Mouse (Mus musculus): ENCODE data around the gene Npepps. TPM values are rescaled to one million over a fixed set of nuclear protein-coding genes. Genes with fewer than 3 reads are reported as not detected.

Npepps gene
- 14.6 TPM for polyA plus RNA-seq (2015; fragmentation: Illumina TruSeq; extraction: RNeasy Lipid Tissue Mini Kit (QIAGEN cat#74804); ENCODE audit: insufficient read depth, low read depth, low replicate concordance)

DNA sequence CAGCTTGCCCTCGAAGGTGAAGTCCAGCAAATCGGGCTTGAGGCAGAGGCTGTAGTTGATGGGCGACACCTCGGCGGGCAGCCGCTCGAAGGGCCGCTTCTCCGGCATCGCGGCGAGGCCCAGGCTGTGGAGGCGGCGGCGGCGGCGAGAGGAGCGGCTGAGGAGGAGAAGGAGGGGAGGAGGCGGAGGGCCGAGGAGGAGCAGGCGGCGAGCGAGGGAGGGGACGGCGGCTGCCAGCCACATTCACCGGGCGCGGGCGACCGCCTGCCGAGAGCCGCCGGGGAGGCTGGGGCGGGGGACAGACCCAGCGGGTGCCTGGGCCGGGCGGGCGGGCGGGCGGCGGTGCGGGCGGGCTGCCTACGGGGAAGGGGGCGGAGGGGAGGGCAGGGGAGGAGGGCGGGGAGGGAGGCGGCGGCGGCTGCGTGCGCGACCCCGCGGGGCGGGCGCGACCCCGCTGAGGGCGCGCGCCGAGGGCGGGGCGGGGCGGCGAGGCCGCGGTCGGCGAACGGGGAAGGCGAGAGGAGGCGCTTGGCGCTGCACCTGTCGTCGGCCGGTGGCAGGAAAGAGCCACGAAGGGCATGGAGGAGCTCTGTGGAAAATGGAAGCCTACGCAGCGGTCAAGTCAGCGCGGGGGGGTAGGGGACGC lies at the start of gene Npepps:
Npepps (minus strand) TSS at position 423 of the 646 bp plus-strand sequence.

DNA sequence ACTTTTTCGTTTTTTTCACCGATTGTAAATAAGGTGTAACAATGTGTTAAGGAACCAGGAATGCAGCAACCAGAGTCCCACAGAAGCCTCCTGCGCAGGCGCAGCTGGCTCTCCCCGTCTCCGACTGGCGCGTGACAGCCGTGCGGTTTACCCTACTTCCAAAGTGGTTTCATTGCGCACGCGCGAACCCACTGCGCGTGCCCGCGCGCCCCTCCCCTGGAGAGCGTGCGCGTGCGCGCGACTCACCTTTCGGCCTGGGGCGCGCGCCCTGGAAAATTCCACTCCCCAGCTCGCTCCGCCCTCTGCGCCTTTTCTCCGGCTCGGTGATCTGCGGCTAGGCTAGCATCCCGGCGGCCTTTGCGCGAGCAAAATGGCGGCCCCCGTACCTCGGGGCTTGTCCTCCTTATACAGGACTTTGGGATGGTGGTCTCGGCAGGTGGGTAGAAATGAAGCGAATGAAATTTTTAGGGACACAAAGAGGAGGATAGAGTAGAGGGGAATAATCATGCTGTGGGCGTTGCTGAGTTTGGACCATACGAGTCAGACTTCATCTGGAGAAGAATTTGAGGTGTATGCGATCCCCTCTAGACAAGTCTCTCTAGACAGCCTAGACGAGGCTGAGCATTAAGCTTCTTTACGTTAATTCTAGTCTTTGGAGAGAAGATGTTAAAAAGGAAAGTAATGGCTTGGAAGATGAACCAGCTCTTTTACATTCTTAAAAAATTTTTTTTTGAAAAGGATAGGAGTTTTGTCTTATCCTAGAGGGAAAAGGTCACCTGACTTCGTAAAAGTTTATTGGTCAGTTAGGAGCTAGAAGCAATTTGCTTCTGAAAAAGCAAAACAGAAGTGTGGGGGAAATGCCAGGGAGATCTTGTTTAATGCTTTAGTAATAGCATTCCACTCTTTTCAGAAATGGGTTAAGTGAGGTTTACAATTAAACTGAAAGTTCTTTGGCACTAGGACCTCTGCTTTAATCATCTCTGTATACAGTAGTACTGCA lies 35.4 kb upstream of the Npepps start, which contains the start of gene Mrpl45:
Mrpl45 (plus strand) TSS at position 213 of the 1,000 bp plus-strand sequence.

DNA sequence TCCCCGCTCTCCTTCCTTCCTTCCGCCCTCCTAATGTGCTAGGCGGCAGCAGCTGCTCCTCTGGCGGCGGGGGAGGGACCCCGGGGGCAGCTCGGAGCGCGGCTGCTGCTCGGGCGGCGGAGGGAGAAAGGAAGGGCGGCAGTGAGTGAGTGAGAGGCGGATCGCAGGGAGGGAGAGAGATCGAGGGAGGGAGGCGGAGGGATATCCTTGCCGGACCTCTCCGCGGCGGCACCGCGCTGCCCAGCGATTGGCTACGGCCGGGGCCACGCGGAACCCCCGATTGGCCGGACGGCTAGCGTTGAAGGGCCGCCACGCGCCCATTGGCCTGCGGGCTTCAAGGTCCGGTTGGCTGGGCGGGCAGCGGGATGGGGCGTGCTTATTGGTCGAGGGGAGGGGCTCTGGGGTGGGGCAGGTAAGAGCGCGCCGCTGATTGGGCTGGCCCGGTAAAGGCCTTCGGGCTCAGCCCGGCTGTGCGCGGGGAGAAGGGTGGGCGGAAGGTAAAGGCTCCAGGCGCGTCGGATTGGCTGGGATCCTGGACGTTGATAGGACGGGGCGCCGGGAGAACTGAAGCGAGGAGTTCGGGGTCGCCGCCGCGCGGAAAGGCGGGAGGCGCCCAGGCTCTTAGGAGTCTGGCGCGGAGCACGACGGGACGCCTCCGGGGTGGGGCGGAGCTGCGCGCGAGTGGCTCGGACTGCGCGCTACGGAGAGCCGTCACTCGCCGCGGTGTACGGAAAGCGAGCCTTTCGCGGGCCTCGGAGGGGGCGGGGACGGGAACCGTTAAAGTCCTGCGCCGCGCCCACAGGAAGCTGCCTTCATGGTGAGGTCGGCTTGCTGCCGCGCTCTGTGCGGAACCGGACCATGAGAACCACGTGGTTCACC lies 92.4 kb downstream of the Npepps start, which contains the start of gene Kpnb1:
Kpnb1 (minus strand) TSS at position 118 of the 879 bp plus-strand sequence.

Other genes with a start within 250 kb of the Npepps start
- gene Lrrc46, start 239.2 kb downstream of the Npepps start, polyA plus RNA-seq (2015; fragmentation: Illumina TruSeq; extraction: RNeasy Lipid Tissue Mini Kit (QIAGEN cat#74804); ENCODE audit: insufficient read depth, low read depth, low replicate concordance) = not detected
- gene Mrpl10, start 239.1 kb downstream of the Npepps start, polyA plus RNA-seq (2015; fragmentation: Illumina TruSeq; extraction: RNeasy Lipid Tissue Mini Kit (QIAGEN cat#74804); ENCODE audit: insufficient read depth, low read depth, low replicate concordance) = 12.3 TPM
- 3.8 TPM for gene Osbpl7, start 230.0 kb downstream of the Npepps start, polyA plus RNA-seq (2015; fragmentation: Illumina TruSeq; extraction: RNeasy Lipid Tissue Mini Kit (QIAGEN cat#74804); ENCODE audit: insufficient read depth, low read depth, low replicate concordance)
- gene Tbx21, start 165.3 kb downstream of the Npepps start, polyA plus RNA-seq (2015; fragmentation: Illumina TruSeq; extraction: RNeasy Lipid Tissue Mini Kit (QIAGEN cat#74804); ENCODE audit: insufficient read depth, low read depth, low replicate concordance) = not detected
- gene Tbkbp1, start 129.1 kb downstream of the Npepps start, polyA plus RNA-seq (2015; fragmentation: Illumina TruSeq; extraction: RNeasy Lipid Tissue Mini Kit (QIAGEN cat#74804); ENCODE audit: insufficient read depth, low read depth, low replicate concordance) = 5.3 TPM
- 19.5 TPM for gene Kpnb1, start 92.8 kb downstream of the Npepps start, polyA plus RNA-seq (2015; fragmentation: Illumina TruSeq; extraction: RNeasy Lipid Tissue Mini Kit (QIAGEN cat#74804); ENCODE audit: insufficient read depth, low read depth, low replicate concordance)
- gene Mrpl45, start 35.1 kb upstream of the Npepps start, polyA plus RNA-seq (2015; fragmentation: Illumina TruSeq; extraction: RNeasy Lipid Tissue Mini Kit (QIAGEN cat#74804); ENCODE audit: insufficient read depth, low read depth, low replicate concordance) = 3.5 TPM
- 0.30 TPM for gene Gpr179, start 71.4 kb upstream of the Npepps start, polyA plus RNA-seq (2015; fragmentation: Illumina TruSeq; extraction: RNeasy Lipid Tissue Mini Kit (QIAGEN cat#74804); ENCODE audit: insufficient read depth, low read depth, low replicate concordance)
- gene Socs7, start 81.9 kb upstream of the Npepps start, polyA plus RNA-seq (2015; fragmentation: Illumina TruSeq; extraction: RNeasy Lipid Tissue Mini Kit (QIAGEN cat#74804); ENCODE audit: insufficient read depth, low read depth, low replicate concordance) = 3.5 TPM
- gene Arhgap23, start 134.9 kb upstream of the Npepps start, polyA plus RNA-seq (2015; fragmentation: Illumina TruSeq; extraction: RNeasy Lipid Tissue Mini Kit (QIAGEN cat#74804); ENCODE audit: insufficient read depth, low read depth, low replicate concordance) = 6.1 TPM
- gene 4933428G20Rik, start 219.7 kb upstream of the Npepps start, polyA plus RNA-seq (2015; fragmentation: Illumina TruSeq; extraction: RNeasy Lipid Tissue Mini Kit (QIAGEN cat#74804); ENCODE audit: insufficient read depth, low read depth, low replicate concordance) = not detected